Mouse (Mus musculus): ENCODE data around the gene Serpina12. TPM values are rescaled to one million over a fixed set of nuclear protein-coding genes. Genes with fewer than 3 reads are reported as not detected.

The Serpina12 gene
- polyA plus RNA-seq, 1 experiment from 2014 or later: not detected

DNA sequence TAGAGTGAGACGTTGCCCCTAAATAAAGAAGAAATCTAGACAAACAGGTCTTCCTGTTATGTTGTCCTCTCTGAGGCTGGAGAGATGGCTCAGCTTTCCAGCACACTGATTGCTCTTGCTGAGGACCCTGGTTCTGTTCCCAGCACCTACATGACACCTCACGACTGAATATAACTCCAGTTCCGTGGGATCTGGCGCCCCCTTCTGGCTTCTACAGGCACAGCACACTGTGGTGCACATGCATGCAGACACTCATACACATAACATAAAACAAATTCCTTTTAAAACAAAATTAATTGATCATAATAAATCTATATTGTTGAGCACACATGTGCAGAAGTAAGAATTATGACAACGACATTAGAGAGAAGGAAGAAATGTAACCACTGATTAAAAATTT is 39.6 kb downstream of the Serpina12 start:
- WGBS: 73% methylated on average over 5 of the region's 5 CpGs
- H3K27ac ChIP-seq: no peak overlapping the region

GRCm38 (mm10) chr12:104003238-104003612 is 41.0 kb downstream of the Serpina12 start:
- Histone ChIP-seq H3K27ac (peak overlapping the region; percentile 70), H3K27me3 (peaks cover 12% of the 10 kb centered on the region), H3K9ac (no peak overlapping the region), H3K9me3 (replicated peaks) (no peaks in the 10 kb centered on the region), H3K36me3 (no peaks in the 10 kb centered on the region), H3K4me3 (no peak overlapping the region), H3K4me2 (no peak overlapping the region; the same call in 1 of the 2 replicates), H3K4me1 (replicated peaks) (peaks cover 20% of the 10 kb centered on the region)
- ATAC-seq (replicated peaks; ENCODE audit: insufficient number of reproducible peaks, insufficient read depth, low FRiP score, low read depth): 0 out of 2 replicates have a peak, but pooled peaks have one; percentile 25
- WGBS: 33% methylated on average over 4 of the region's 4 CpGs

More for the DNA sequence above, 39.6 kb downstream of the Serpina12 start:
- H3K36me3 ChIP-seq: no peaks in the 10 kb centered on the region
- no peak overlapping the region for H3K4me3 ChIP-seq
- ATAC-seq (replicated peaks; ENCODE audit: insufficient number of reproducible peaks, insufficient read depth, low FRiP score, low read depth): no peak
- H3K27me3 ChIP-seq: peaks cover 3% of the 10 kb centered on the region; the same call in 1 of the 2 replicates
- H3K9ac ChIP-seq: no peak overlapping the region
- no peaks in the 10 kb centered on the region for H3K9me3 ChIP-seq (replicated peaks)
- peaks cover 20% of the 10 kb centered on the region for H3K4me1 ChIP-seq (replicated peaks)
- no peak overlapping the region for H3K4me2 ChIP-seq

GRCm38 (mm10) chr12:104002569-104003237 is 41.5 kb downstream of the Serpina12 start:
- ATAC-seq (replicated peaks; ENCODE audit: insufficient number of reproducible peaks, insufficient read depth, low FRiP score, low read depth): peak; percentile 58
- Histone ChIP-seq H3K4me2 (peak overlapping the region; percentile 0; the same call in 1 of the 2 replicates), H3K27me3 (peaks cover 14% of the 10 kb centered on the region), H3K27ac (peak overlapping the region; percentile 70), H3K9ac (no peak overlapping the region), H3K9me3 (replicated peaks) (no peaks in the 10 kb centered on the region), H3K4me3 (no peak overlapping the region), H3K4me1 (replicated peaks) (peaks cover 20% of the 10 kb centered on the region), H3K36me3 (no peaks in the 10 kb centered on the region)
- WGBS: 34% methylated on average over 10 of the region's 10 CpGs

DNA sequence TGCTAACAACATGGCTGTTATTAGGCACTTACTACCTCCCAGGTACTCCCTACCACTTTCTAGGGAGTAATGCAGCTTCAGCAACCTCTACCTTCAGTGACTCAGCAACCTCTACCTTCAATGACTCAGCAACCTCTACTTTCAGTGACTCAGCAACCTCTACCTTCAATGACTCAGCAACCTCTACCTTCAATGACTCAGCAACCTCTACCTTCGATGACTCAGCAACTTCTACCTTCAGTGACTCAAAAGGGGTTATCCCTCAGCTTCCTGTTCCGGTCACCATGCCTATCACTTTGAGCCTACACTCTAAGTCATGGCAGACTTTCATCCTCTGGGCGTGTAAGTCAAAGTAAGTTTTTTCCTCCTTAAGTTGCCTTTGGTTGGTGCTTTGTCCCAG is 43.6 kb downstream of the Serpina12 start:
- Histone ChIP-seq H3K9me3 (replicated peaks) (no peaks in the 10 kb centered on the region), H3K9ac (no peak overlapping the region), H3K4me3 (no peak overlapping the region), H3K27ac (no peak overlapping the region), H3K27me3 (peaks cover 17% of the 10 kb centered on the region), H3K4me2 (no peak overlapping the region), H3K36me3 (no peaks in the 10 kb centered on the region), H3K4me1 (replicated peaks) (peaks cover 20% of the 10 kb centered on the region)
- 85% methylated on average over 3 of the region's 3 CpGs for WGBS
- ATAC-seq (replicated peaks; ENCODE audit: insufficient number of reproducible peaks, insufficient read depth, low FRiP score, low read depth): no peak

GRCm38 (mm10) chr12:103999611-104000010 is 44.6 kb downstream of the Serpina12 start:
- H3K27ac ChIP-seq: no peak overlapping the region
- H3K4me2 ChIP-seq: no peak overlapping the region
- no peak for ATAC-seq (replicated peaks; ENCODE audit: insufficient number of reproducible peaks, insufficient read depth, low FRiP score, low read depth)
- H3K9ac ChIP-seq: no peak overlapping the region
- no peaks in the 10 kb centered on the region for H3K9me3 ChIP-seq (replicated peaks)
- H3K4me3 ChIP-seq: no peak overlapping the region
- 84% methylated on average over 8 of the region's 8 CpGs for WGBS
- peaks cover 20% of the 10 kb centered on the region for H3K4me1 ChIP-seq (replicated peaks)
- no peaks in the 10 kb centered on the region for H3K36me3 ChIP-seq
- H3K27me3 ChIP-seq: peaks cover 21% of the 10 kb centered on the region

DNA sequence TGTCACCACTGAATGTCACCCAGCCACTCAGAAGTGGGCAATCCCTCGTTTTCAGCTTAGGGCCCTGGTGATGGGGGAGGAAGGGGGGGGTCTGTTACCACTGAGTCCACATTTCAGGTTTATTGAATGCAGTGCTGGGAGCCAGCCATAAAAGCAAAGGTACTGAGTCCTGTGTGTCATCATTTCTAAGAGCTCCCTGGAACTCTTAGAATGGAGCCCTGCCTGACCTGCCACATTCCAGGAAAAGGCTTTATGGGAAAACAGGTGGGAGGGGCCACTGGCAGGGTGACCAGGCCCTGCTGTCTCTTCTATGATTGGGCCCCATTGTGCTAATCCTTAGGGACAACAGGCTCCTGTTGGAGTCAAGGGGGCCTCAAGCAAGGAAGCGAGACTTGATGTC is 47.7 kb downstream of the Serpina12 start:
- Histone ChIP-seq H3K9ac (no peak overlapping the region), H3K4me2 (no peak overlapping the region), H3K4me1 (replicated peaks) (0 out of 2 replicates have a peak, but pooled peaks cover 3% of the 10 kb centered on the region), H3K36me3 (no peaks in the 10 kb centered on the region), H3K27me3 (peaks cover 42% of the 10 kb centered on the region), H3K4me3 (no peak overlapping the region), H3K27ac (no peak overlapping the region), H3K9me3 (replicated peaks) (no peaks in the 10 kb centered on the region)
- WGBS: 69% methylated on average over 2 of the region's 2 CpGs
- ATAC-seq (replicated peaks; ENCODE audit: insufficient number of reproducible peaks, insufficient read depth, low FRiP score, low read depth): no peak

DNA sequence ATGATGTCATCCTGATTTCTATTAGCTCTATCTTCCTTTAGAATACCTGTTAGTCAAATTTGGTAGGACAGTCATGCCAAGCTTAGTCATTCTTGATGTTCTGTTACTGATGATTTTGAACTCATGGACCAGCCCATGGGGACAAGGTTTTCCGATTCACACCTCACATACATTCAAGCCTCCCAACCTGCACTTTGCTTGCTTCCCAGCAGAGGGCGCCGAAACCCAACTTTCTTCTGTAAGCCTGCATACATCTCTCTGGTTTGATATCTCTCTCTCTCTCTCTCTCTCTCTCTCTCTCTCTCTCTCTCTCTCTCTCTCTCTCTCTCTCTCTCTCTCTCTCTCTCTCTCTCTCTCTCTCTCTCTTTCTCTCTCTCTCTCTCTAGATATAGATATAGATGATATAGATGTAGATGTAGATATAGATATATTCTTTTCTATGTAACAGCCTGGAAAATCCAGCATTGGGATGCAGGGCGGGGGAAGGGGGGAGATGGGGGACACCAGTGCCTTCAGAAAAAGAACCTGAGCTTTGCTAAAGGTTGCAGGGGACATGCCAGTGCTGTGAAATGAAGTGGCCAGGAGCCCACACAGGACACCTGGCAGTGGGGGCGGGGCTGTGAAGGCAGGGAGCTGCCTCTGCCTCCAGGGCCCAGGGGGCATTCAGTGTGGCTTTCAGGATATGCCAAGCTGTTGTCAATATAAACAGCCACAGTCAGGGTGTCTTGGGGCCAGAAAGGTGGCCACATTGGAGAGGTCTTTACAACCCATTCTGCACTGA is 48.8 kb downstream of the Serpina12 start:
- ATAC-seq (replicated peaks; ENCODE audit: insufficient number of reproducible peaks, insufficient read depth, low FRiP score, low read depth): no peak
- H3K27me3 ChIP-seq: peaks cover 42% of the 10 kb centered on the region
- H3K4me1 ChIP-seq (replicated peaks): no peaks in the 10 kb centered on the region

GRCm38 (mm10) chr12:103992945-103993344 is 51.3 kb downstream of the Serpina12 start:
- 45% methylated on average over 7 of the region's 7 CpGs for WGBS
- ATAC-seq (replicated peaks; ENCODE audit: insufficient number of reproducible peaks, insufficient read depth, low FRiP score, low read depth): no peak
- H3K9me3 ChIP-seq (replicated peaks): no peaks in the 10 kb centered on the region
- no peaks in the 10 kb centered on the region for H3K36me3 ChIP-seq
- no peak overlapping the region for H3K4me2 ChIP-seq
- no peak overlapping the region for H3K4me3 ChIP-seq
- no peak overlapping the region for H3K27ac ChIP-seq
- no peaks in the 10 kb centered on the region for H3K4me1 ChIP-seq (replicated peaks)
- no peak overlapping the region for H3K9ac ChIP-seq
- peaks cover 36% of the 10 kb centered on the region for H3K27me3 ChIP-seq

More for the DNA sequence above, 48.8 kb downstream of the Serpina12 start:
- no peak overlapping the region for H3K27ac ChIP-seq
- H3K4me3 ChIP-seq: no peak overlapping the region
- no peak overlapping the region for H3K4me2 ChIP-seq
- H3K9me3 ChIP-seq (replicated peaks): no peaks in the 10 kb centered on the region
- WGBS: 33% methylated on average over 5 of the region's 5 CpGs
- H3K36me3 ChIP-seq: no peaks in the 10 kb centered on the region
- H3K9ac ChIP-seq: no peak overlapping the region

DNA sequence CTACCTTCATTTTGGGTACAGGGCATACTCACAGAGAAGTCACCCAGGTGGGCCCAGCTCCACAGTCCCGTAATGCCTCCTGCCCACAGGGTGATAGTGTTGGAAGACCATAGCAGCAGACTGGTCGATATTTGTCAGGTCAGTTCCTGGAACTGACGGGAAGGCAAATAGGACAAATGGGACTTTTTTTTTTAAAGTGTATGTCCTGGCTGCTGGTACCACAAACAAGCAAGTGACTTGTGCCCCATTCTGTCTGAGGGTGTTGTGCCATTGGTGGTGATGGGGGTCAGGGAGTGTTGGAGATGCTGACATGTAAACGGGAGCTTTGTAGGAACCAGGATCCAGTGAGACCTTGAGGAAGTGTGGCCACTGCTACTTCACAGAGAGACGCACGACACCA is 54.4 kb downstream of the Serpina12 start, which contains the start of gene Serpina11:
TSS of gene Serpina11 (minus strand) at position 101 of the 400 bp plus-strand sequence.
- no peak for ATAC-seq (replicated peaks; ENCODE audit: insufficient number of reproducible peaks, insufficient read depth, low FRiP score, low read depth)
- H3K9me3 ChIP-seq (replicated peaks): no peaks in the 10 kb centered on the region
- H3K4me2 ChIP-seq: no peak within 1 kb of the TSS
- no peaks in the 10 kb centered on the region for H3K36me3 ChIP-seq
- H3K4me1 ChIP-seq (replicated peaks): no peaks in the 10 kb centered on the region
- H3K27me3 ChIP-seq: peaks cover 33% of the 10 kb centered on the region
- 85% methylated on average over 6 of the region's 6 CpGs for WGBS
- H3K27ac ChIP-seq: no peak within 1 kb of the TSS
- H3K4me3 ChIP-seq: no peak within 1 kb of the TSS
- no peak within 1 kb of the TSS for H3K9ac ChIP-seq

- no peaks in the 10 kb centered on the region for H3K9me3 ChIP-seq (replicated peaks)
- no peak overlapping the region for H3K4me3 ChIP-seq
- H3K9ac ChIP-seq: no peak overlapping the region
- WGBS: 65% methylated on average over 2 of the region's 2 CpGs
- peaks cover 29% of the 10 kb centered on the region for H3K27me3 ChIP-seq
- no peak overlapping the region for H3K27ac ChIP-seq
- no peaks in the 10 kb centered on the region for H3K4me1 ChIP-seq (replicated peaks)
- no peak for ATAC-seq (replicated peaks; ENCODE audit: insufficient number of reproducible peaks, insufficient read depth, low FRiP score, low read depth)
- no peaks in the 10 kb centered on the region for H3K36me3 ChIP-seq
- H3K4me2 ChIP-seq: no peak overlapping the region
Observed at GRCm38 (mm10) chr12:103989514-103989767, 54.8 kb downstream of the Serpina12 start.

DNA sequence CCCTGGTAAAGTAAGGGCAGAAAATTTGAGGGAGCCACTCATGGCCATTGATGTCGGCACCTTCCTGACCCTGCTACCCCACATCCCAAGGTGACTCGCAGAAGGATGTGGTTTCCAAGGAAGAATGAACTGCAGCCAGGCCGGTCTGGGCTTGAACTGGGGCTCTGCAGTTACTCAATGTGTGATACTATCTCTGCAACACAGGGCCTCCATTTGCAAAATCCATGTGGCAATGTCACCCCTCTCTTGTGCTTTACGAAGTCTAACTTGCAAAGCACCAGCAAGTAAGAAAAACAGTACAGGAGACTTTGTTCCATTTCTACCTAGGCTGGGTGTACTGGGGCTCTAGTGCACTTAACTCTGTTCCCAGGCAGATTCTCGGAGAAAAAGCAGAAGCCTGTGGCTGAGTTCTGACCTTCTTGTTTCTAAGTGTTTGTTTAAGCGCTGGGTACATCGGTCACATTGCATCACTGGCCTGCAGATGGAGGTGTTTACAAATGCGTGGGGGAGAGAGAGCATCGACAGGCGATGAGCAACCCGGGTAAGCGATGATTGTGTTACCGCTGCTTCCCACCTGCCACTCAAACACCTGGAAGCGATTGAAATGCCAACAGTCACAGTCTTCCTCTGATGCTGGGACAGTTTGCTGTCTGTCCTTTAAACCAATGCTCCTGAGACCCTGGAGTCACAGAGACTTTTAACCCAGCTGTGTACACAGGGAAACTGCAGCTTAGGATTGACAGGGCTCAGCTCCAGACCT is 55.3 kb downstream of the Serpina12 start:
- no peaks in the 10 kb centered on the region for H3K4me1 ChIP-seq (replicated peaks)
- no peak overlapping the region for H3K4me3 ChIP-seq
- H3K27me3 ChIP-seq: peaks cover 26% of the 10 kb centered on the region
- 47% methylated on average over 14 of the region's 14 CpGs for WGBS
- H3K4me2 ChIP-seq: no peak overlapping the region
- no peaks in the 10 kb centered on the region for H3K9me3 ChIP-seq (replicated peaks)
- H3K36me3 ChIP-seq: no peaks in the 10 kb centered on the region
- no peak overlapping the region for H3K27ac ChIP-seq
- no peak for ATAC-seq (replicated peaks; ENCODE audit: insufficient number of reproducible peaks, insufficient read depth, low FRiP score, low read depth)
- H3K9ac ChIP-seq: no peak overlapping the region

Measured in heart, embryonic 15.5 days (tissue).